Mouse (Mus musculus) embryonic fibroblast, embryonic 13.5 days (primary cell): Measurements from ENCODE around the gene Timeless. TPM values are rescaled to one million over a fixed set of nuclear protein-coding genes. Genes with fewer than 3 reads are reported as not detected.
A peak's percentile ranks its signal among the peaks of the same experiment; 100 is the strongest.
"Not testable (repeated sequence)": the region's sequence is repeated elsewhere in the genome, so short reads cannot be mapped to it uniquely, and the experiment has no call there.

Experiments
- H3K27ac ChIP-seq: 2 replicates; pipeline ENCODE4 v1.5.1; 2012; ENCODE audit warnings: low read length, control low read depth, inconsistent platforms; ENCODE audit not compliant: insufficient read depth
- H3K4me1 ChIP-seq: 2 replicates; pipeline ENCODE4 v1.6.1; 2011; ENCODE audit warnings: low read length; ENCODE audit not compliant: control insufficient read depth, insufficient read depth
- H3K4me3 ChIP-seq: 2 replicates; pipeline ENCODE4 v1.5.1; 2011; ENCODE audit warnings: mild to moderate bottlenecking, control low read depth, low read length; ENCODE audit not compliant: insufficient read depth
- CTCF ChIP-seq: IDR thresholded peaks from 2 replicates; pipeline ENCODE4 v1.5.1; 2011; ENCODE audit warnings: mild to moderate bottlenecking, control low read depth, low read length, moderate library complexity, borderline replicate concordance; ENCODE audit not compliant: insufficient read depth
- POLR2A ChIP-seq: IDR thresholded peaks from 2 replicates; pipeline ENCODE4 v1.6.1; 2011; ENCODE audit warnings: low read depth, mild to moderate bottlenecking, control low read depth, low read length, moderate library complexity
- polyA plus RNA-seq: library from polyadenylated mRNA; stranded (reverse); fragments of >200 nt; gene quantifications from 2 replicates; pipeline ENCODE4 v1.2.4, GENCODE M21; 2011; ENCODE audit warnings: low read depth; ENCODE audit not compliant: missing spikeins, insufficient read length

The Timeless gene
- polyA plus RNA-seq, 1 experiment, result 18.9 TPM

DNA sequence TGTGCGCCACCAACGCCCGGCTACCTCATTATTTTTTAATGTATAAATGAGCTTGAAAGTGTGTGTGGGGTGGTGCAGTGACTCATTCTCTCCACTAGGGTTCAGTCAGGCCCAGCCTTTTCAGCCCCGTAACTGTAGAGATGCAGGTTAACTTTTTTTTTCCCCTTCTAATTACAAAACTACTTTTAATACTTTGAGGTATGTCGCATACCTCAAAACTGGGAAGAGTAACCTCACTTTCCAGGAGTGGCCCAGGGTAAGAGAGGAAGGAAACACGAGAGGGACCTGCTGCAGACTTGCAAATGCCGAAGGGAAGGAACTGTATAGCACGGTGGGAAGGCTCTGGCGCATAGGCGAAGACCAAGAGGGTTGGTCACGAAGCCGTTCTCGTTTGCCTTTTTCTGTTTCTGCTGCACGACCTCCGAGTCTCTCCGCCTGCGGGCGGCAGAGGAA is 19.0 kb upstream of the Timeless start:
- H3K4me3 ChIP-seq, result peak overlapping the region; percentile 10
- H3K4me1 ChIP-seq, result 0 out of 2 replicates have a peak, but pooled peaks cover 4% of the 10 kb centered on the region
- no peak overlapping the region for H3K27ac ChIP-seq
- TF ChIP-seq POLR2A (no peak), CTCF (peak; percentile 45; the same call in 1 of the 2 replicates)

DNA sequence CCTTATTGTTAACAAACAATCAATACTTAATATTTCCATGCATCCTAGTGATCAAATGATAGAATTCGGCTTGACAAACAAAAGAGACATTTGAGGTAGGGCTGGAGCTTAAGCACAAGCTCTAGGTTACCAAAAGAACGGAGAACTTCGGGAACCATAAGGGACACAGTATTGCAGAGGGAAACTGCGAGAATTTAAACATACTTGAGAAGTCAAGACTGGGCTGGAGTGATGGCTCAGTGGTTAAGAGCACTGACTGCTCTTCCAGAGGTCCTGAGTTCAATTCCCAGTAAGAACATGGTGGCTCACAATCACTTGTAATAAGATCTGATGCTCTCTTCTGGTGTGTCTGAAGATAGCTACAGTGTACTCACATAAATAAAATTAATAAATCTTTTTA is 17.8 kb upstream of the Timeless start:
- H3K4me1 ChIP-seq, H3K27ac ChIP-seq, H3K4me3 ChIP-seq: not testable (repeated sequence)

GRCm38 (mm10) chr10:128214981-128215380 is 16.9 kb upstream of the Timeless start:
- Histone ChIP-seq H3K4me3 (no peak overlapping the region), H3K27ac (no peak overlapping the region), H3K4me1 (no peaks in the 10 kb centered on the region)
- TF ChIP-seq POLR2A (no peak), CTCF (no peak)

- no peak overlapping the region for H3K27ac ChIP-seq
- H3K4me1 ChIP-seq, result no peaks in the 10 kb centered on the region
- no peak overlapping the region for H3K4me3 ChIP-seq
- no peak for TF ChIP-seq POLR2A
These were observed 13.3 kb upstream of the Timeless start for GRCm38 (mm10) chr10:128218387-128219117.

DNA sequence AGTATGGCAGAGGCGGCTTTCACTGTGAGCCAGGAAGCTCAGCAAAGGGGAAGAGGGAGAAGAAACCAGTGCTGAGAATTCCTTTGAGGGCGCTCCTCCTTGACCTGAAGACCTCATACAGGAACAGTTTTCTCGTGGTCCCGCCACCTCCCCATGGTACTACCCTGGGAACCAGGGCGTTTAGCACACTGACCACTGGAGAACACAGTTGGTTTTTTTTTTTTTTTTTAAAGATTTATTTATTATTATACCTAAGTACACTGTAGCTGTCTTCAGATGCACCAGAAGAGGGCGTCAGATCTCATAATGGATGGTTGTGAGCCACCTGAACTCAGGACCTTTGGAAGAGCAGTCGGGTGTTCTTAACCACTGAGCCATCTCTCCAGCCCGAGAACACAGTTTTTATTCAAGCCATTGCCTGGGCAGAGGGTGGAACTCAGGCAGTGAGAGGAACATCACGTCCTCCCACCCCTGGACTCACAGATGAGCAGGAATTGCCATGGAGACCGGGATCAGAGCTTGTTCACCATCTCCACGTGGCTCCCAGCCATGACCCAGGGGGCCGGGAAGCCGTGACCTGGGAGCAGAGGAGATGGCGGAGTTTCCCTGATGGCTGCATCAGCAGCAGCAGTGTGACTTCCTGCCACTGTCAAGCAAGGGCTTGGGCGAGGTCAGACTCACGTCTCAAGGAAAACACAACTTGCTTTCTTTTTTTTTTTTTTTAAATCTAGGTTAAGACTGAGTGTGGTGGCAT is 10.2 kb upstream of the Timeless start:
- H3K4me1 ChIP-seq, result no peaks in the 10 kb centered on the region
- H3K4me3 ChIP-seq, result no peak overlapping the region
- TF ChIP-seq POLR2A, result no peak
- no peak for TF ChIP-seq CTCF
- H3K27ac ChIP-seq, result no peak overlapping the region

DNA sequence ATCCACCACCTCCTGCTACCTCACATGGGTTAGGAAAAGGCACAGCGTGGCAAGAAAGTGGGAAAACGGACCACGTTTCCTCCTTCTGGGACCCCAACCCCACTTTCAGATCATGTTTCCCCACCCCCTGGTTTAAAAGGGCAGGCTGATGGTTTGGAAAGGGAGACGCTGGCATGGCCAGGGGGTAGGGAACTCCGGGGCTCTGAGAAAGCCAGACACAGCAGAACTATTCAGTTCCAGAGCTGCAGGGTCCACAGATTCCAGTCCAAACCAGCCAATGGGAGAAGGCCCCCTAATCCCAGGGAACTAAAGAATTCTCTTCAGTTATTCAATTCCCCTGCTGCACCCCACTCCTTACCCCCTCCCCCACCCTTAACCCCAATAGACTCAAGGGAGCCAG is 6.8 kb upstream of the Timeless start:
- Histone ChIP-seq H3K4me1 (no peaks in the 10 kb centered on the region), H3K4me3 (no peak overlapping the region), H3K27ac (no peak overlapping the region)
- TF ChIP-seq CTCF (no peak), POLR2A (no peak)

- Histone ChIP-seq H3K4me1 (no peaks in the 10 kb centered on the region), H3K4me3 (no peak within 1 kb of the TSS), H3K27ac (no peak within 1 kb of the TSS)
- TF ChIP-seq CTCF (no peak), POLR2A (no peak)
These were observed 6.3 kb upstream of the Timeless start, which contains the start of gene Mip for GRCm38 (mm10) chr10:128225538-128225937. Gene Mip (plus strand): TSS chr10:128225838.

DNA sequence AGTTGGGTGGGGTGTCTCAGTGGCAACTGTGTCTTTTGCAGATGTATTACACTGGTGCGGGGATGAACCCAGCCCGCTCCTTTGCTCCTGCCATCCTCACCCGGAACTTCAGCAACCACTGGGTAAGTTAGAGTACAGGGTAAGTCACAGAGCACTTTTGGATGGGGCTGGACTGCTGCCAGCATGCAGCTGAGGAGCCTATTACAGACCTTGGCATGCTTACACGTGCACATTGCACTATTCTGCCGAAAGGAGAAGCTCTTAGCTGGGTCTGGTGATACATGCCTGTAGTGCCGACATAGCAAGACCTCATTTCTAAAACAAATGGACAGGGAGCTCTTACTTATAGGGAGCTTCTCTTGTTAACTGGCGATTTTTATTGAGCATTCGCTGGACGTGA is 4.3 kb upstream of the Timeless start:
- H3K4me3 ChIP-seq, result no peak overlapping the region
- TF ChIP-seq POLR2A (no peak), CTCF (no peak)
- H3K27ac ChIP-seq, result no peak overlapping the region
- peaks cover 4% of the 10 kb centered on the region; the same call in 1 of the 2 replicates for H3K4me1 ChIP-seq

DNA sequence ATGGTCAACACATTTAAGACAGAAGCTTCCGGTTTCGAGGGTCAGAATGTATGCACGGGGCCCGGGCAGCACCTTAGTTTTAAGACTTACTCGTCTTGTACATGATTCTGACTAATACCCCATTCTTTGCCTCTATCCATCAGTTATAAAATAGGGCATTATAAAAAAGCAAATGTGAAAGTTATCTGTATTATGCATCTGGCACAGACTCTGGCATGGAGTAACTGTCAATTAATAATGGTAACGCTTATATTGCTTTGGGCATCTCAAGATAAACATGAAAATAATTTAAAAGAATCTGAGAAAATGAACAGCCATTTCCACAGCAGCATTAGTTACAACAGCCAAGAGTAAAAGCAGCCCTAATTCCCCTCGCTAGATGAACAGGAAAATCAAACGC is 3.9 kb upstream of the Timeless start:
- Histone ChIP-seq H3K4me1 (peaks cover 4% of the 10 kb centered on the region; the same call in 1 of the 2 replicates), H3K27ac (no peak overlapping the region), H3K4me3 (no peak overlapping the region)
- TF ChIP-seq POLR2A, result no peak
- no peak for TF ChIP-seq CTCF

DNA sequence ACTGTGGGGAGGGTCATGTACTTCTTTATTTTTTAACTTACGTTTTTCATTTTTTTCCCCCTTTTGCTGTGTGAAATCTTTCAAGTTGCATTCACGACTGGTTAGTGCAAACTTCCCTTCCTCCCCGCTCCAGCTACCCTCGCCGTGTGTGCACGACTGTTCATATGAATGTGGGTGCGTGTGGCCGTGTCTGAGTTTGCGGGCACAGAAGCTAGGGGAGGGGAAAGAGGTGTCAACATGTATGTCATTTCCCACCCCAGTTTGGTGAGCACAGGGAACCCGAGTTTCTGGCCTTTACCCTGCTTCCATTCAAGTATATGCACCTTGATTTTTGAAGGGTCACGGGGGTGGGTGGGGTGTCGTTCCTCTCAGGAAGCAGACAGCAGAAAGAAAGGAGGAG is 1.3 kb upstream of the Timeless start:
- Histone ChIP-seq H3K27ac (no peak overlapping the region), H3K4me3 (no peak overlapping the region), H3K4me1 (peaks cover 4% of the 10 kb centered on the region; the same call in 1 of the 2 replicates)
- TF ChIP-seq POLR2A (no peak), CTCF (no peak)
